Mouse (Mus musculus) MEL (cell line): ENCODE data around the gene Rps10.

Source experiments
- BHLHE40 ChIP-seq: IDR thresholded peaks from 2 replicates; pipeline ENCODE4 v1.6.1; 2012; ENCODE audit warnings: low read depth, mild to moderate bottlenecking, inconsistent platforms, low read length, improper control_type of control experiment, borderline replicate concordance
- CTCF ChIP-seq, 3 experiments: IDR thresholded peaks in 2 of 3; conservative IDR thresholded peaks in 1 of 3; 2 replicates each; pipeline ENCODE4 v1.5.1; 2011 to 2012; ENCODE audit warnings: low read length in 3 of 3, low read depth in 2 of 3, mild to moderate bottlenecking in 2 of 3, improper control_type of control experiment in 1 of 3, inconsistent platforms in 1 of 3, mixed read lengths in 1 of 3, moderate library complexity in 1 of 3; ENCODE audit not compliant: control insufficient read depth in 1 of 3, insufficient read depth in 1 of 3, poor library complexity in 1 of 3, severe bottlenecking in 1 of 3
- GATA1 ChIP-seq: IDR thresholded peaks from 2 replicates; pipeline ENCODE4 v1.6.1; 2011; ENCODE audit warnings: low read depth, low read length, improper control_type of control experiment
- JUND ChIP-seq: IDR thresholded peaks from 2 replicates; pipeline ENCODE4 v1.6.1; 2011; ENCODE audit warnings: low read depth, mild to moderate bottlenecking, improper control_type of control experiment, low read length
- MAFK ChIP-seq: IDR thresholded peaks from 2 replicates; pipeline ENCODE4 v1.6.1; 2011; ENCODE audit warnings: low read depth, mild to moderate bottlenecking, low read length, improper control_type of control experiment, borderline replicate concordance
- MYB ChIP-seq: IDR thresholded peaks from 2 replicates; pipeline ENCODE4 v1.6.1; 2011; ENCODE audit warnings: mild to moderate bottlenecking, low read depth, low read length, improper control_type of control experiment
- POLR2A ChIP-seq, 2 experiments: IDR thresholded peaks; 2 replicates each; pipeline ENCODE4 v1.6.1; 2011 to 2012; ENCODE audit warnings: low read length in 2 of 2, mild to moderate bottlenecking in 2 of 2, control low read depth in 1 of 2, improper control_type of control experiment in 1 of 2, low read depth in 1 of 2, moderate library complexity in 1 of 2; ENCODE audit not compliant: control insufficient read depth in 1 of 2, insufficient read depth in 1 of 2, poor library complexity in 1 of 2
- SIN3A ChIP-seq: IDR thresholded peaks from 2 replicates; pipeline ENCODE4 v1.6.1; 2012; ENCODE audit warnings: low read length, improper control_type of control experiment, inconsistent platforms
- ZC3H11A ChIP-seq: IDR thresholded peaks from 2 replicates; pipeline ENCODE4 v1.6.1; 2012; ENCODE audit warnings: low read depth, mild to moderate bottlenecking, inconsistent platforms, low read length, improper control_type of control experiment

DNA sequence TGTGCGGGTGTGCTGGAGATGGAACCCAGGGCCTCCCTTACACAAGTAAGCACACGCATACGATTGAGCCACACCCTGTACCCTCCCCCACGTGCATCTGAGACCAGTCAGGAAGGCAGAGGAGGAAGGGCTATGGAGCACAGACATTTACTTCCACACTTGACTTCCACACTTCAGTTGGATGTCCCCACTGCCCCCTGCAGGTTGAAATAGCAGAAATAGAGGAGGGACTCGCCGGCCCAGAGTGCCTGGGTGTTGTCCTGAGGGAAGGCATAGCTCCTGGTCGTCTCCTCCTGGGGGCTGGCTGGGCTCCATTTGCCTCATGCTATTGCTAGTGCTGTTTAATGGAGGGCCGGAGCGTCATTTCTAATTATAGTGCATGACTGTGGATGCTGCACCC, 39.0 kb upstream of the Rps10 start:
- TF ChIP-seq ZC3H11A (no peak), MAFK (no peak), MYB (no peak), BHLHE40 (no peak), CTCF (IDR thresholded peaks at IDR 0.05 in 2 of 3, conservative IDR thresholded peaks at IDR 0.05 in 1 of 3; ENCODE audit: control insufficient read depth in 1 of 3, insufficient read depth in 1 of 3, low read depth in 2 of 3, low read length in 3 of 3, poor library complexity in 1 of 3, severe bottlenecking in 1 of 3) (peak; percentile 3 to 28 (median 7); a peak in 2 of 6 replicates), SIN3A (no peak), POLR2A (IDR thresholded peaks at IDR 0.05; ENCODE audit: control insufficient read depth in 1 of 2, insufficient read depth in 1 of 2, low read depth in 1 of 2, low read length in 2 of 2, poor library complexity in 1 of 2) (no peak), GATA1 (no peak), JUND (no peak)
